Mouse (Mus musculus): ENCODE data around the gene Lrrc17.

- TF ChIP-seq POLR2A (IDR thresholded peaks at IDR 0.05; ENCODE audit: borderline replicate concordance, insufficient read depth, low read length): no peak
- no peak for TF ChIP-seq CTCF (IDR thresholded peaks at IDR 0.05; ENCODE audit: borderline replicate concordance, insufficient read depth, low read depth, low read length)
Measured at GRCm38 (mm10) chr5:21519166-21519565, 24.2 kb upstream of the Lrrc17 start.

Measured in cerebellum, adult 2 months (tissue).